Mouse (Mus musculus) layer of hippocampus, postnatal 25 days (tissue): Measurements from ENCODE around the gene Ffar2. TPM values are rescaled to one million over a fixed set of nuclear protein-coding genes. Genes with fewer than 3 reads are reported as not detected.

Source experiments
- DNase-seq, 2 experiments: peaks; one replicate each; pipeline ENCODE4 v3.0.0; 2022; ENCODE audit warnings: mixed read lengths in 2 of 2, low spot score in 1 of 2; ENCODE audit errors: extremely low spot score in 1 of 2
- total RNA-seq, 2 experiments: library from RNA; stranded (reverse); gene quantifications; 2 replicates each; pipeline ENCODE4 v1.2.3; 2021

Ffar2 gene
- total RNA-seq, 2 experiments from 2014 or later = not detected

- no peak for DNase-seq
Observed at GRCm38 (mm10) chr7:30824306-30824705, 731 bp upstream of the Ffar2 start.

GRCm38 (mm10) chr7:30821532-30821931 lies 2.0 kb downstream of the Ffar2 start:
- DNase-seq = no peak

DNA sequence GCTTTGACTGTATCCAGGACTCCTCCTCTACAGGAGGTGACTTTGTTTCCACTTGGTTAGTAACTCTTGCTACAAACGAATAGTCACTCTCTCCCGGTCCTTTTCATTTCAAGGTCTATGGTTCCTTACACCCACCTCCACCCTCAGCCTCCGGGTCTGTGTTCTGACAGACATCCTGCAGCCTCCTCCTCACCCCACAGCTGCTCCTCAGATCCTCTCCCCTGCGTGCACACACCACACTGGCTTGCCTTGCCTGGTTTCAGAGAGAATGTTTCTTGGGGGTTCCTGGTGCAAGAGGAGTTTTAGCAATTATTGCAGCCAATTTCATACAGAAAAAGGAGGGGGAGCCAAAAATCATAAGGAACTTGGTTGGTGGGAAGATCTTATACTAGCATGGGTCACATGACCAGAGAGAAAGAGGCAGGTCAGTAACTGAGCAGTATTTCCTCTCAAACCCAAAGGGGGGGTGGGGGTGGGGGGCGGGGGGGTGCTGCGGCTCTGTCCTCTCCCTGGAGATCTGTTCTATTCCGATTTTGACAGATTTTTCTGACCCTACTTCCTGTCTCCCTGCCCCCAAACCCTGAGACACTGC lies 2.6 kb downstream of the Ffar2 start:
- no peak for DNase-seq

- DNase-seq = no peak
Observed at GRCm38 (mm10) chr7:30820131-30820530, 3.4 kb downstream of the Ffar2 start.

DNA sequence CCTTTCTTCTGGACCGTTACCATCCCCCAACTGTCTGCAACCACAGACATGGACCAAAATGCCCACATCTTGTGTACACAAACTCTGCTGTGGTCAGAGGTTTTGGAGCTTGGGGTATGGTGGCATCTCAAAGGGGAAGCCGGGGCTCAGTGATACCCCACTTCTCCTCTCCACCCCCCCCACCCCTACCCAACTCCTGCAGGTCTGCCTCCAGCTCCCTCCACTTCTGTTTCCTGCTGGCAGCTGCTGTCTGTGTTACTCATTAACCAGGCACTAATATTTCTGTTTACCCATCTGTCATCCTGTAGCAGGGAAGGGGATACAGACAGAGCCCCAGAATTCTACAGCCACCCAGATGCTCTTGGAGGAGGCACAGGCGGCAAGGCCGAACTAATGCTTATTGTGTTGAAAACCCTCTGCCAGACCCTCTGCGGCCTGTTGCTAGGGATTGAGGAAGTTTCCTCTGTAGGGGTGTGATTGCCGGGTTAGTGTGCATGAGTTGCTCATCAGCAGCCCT lies 11.2 kb downstream of the Ffar2 start:
- DNase-seq = no peak

DNA sequence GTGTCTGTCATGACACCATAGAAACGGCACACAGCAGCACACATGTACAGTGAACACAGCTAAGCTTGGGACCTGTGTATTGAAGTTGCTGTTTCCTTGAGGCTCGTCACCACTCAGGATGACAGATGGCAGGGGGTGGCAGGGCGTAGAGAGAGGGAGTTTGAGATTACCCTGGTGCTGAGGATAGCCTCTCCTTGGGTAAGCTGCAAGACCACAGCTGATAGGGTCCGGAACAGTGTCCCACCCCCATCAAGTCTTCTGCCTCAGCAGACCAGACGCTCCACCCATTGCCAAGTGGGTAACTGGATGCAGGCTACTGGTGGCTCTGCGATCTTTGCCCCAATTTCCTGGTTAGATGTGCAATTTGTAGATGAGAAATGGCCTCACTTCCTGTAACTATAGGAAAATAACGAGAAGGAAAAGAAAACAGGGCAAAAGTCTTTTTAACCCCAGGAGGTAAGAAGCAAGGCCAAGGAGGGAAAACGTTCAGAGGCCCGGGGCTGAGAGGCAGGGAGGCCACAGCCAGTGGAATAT lies 11.8 kb downstream of the Ffar2 start:
- no peak for DNase-seq

GRCm38 (mm10) chr7:30810319-30810718 lies 13.3 kb downstream of the Ffar2 start:
- DNase-seq = no peak

DNA sequence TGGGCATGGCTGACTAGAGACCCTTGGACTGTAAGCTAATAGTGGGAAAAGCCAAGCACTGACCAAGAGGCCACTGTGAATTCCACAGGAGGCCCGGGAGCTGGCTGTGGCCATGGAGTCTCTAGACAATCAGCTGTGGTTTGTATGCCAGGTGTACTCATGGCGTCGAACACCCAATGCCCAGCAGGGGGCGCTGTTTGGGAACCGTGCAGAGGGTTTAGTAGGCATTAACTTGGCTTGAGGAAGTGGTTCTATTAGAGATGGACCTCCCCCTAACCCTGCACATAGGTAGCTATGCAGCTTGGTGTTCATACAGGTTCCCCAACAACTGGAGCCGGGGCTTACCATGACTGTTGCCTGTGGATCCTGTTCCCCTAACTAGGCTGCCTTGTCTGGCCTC lies 17.7 kb downstream of the Ffar2 start:
- peak in 1 of 2 experiments; percentile 23 for DNase-seq

DNA sequence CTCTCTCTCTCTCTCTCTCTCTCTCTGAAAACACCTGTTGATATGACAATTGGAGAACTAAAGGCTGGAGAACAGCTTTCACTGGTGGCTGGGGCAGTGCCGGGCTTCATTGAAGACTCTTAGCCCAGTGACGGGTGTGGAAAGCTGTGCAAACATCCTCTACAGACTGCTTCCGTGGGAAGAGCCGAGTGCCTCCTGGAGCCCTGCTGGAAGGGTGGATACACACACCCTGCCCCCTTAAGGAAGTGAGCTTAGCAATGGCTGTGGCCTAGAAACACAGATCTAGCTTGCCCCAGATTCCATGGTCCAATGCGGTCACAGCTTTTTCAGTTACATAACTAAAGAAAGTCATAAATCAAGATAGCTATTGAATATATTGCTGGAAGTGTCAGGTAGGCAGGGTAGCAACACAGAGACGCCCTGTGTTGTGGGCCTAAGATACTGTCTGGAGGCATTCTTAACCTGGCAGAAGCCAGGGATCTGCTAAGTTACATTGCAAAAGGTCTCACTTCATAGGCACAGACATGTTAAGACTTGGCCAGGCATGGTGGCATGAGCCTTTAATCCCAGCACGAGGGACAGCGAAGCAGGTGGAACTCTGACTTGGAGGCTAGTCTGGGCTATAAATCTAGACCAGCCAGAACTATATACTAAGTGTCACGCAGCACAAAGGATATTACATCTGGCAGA lies 19.4 kb downstream of the Ffar2 start:
- no peak for DNase-seq

DNA sequence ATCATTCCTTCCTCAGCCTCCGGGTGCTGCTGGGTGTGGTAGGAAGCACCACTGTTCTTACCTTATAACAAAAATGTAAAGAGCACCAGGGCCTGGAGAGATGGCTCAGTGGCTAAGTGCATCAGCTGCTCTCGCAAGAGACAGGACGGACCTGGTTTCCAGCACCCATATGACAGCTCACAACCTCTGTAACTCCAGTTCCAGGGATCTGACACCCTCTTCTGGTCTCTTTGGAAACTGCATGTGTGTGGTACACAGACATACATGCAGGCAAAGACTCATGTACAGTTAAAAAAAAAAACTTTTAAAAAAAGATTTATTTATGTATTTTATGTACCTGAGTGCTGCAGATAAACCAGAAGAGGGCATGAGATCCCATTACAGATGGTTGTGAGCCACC lies 20.3 kb downstream of the Ffar2 start:
- DNase-seq = no peak

DNA sequence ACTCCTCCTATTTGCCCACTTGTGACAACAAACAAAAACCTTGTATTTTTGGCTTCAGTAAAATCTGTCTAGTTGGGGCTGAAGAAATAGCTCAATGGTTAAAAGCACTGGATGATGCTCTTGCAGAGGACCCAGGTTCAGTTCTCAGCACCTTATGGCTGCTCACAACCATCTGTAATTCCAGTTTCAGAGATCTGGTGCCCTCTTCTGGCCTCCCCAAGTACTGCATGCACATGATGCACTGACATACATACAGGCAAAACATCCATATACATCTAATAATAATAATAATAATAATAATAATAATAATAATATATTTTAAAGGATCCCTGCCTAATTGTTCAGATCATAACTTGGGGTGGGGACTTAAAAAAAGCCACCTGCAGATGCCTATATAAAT lies 22.9 kb downstream of the Ffar2 start:
- DNase-seq = no peak

DNA sequence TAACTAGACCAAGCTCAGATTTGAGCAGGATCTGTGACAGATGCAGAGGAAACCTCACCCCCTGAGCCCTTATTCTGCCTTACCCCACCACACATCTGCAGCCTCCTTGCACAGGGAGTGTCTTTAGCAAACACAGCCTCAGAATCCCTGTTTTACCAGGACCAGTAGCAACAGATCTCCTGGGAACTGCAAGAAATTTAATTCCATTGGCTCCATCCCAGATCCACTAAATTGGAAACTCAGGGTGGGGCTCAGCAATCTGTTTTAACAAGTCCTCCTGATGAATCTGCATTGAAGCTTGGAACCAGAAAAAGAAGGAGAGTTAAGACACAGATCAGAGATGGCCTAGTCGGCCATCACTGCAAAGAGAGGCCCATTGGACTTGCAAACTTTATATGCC lies 26.8 kb downstream of the Ffar2 start:
- DNase-seq = no peak

DNA sequence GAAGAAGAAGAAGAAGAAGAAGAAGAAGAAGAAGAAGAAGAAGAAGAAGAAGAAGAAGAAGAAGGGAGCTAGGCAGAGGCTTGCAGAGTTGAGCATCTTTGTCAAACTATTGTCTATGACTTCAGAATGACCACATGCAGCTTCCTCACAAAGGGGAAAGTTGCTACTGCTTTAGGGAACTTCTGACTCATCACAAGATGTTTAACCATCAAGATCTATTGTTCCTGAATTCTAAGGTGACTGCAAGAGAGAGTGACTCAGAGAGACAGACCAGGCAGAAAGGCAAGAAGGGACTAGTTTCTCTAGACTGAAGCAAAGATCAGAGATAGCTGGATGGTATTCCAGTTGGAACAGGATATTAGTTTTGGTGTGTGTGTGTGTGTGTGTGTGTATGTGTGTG lies 28.7 kb downstream of the Ffar2 start:
- no peak for DNase-seq

DNA sequence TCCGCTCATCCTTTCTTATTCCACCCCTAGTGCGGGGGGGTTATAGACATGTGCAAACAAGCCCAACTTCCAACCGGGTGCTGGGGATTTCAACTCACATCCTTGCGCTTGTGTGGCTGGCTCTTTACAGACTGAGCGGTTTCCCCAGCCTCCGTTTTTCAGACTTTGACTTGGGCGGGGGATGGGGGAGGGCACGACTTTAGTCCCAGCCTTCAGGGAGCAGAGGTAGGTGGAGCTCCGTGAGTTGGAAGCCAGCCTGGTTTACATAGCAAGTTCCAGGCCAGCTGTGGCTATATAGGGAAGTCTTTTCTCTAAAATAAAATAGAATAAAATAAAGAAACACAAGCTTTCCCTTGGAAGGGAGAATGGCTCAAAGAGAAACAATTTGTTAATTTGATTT lies 31.7 kb downstream of the Ffar2 start:
- no peak for DNase-seq

- no peak for DNase-seq
Observed at GRCm38 (mm10) chr7:30790141-30790540, 33.4 kb downstream of the Ffar2 start.

- no peak for DNase-seq
Observed at GRCm38 (mm10) chr7:30787377-30788022, 36.1 kb downstream of the Ffar2 start, which contains the start of gene Krtdap. Gene Krtdap, plus strand, starts transcription at chr7:30787896.

- peak; percentile 28 to 32 for DNase-seq
Observed at GRCm38 (mm10) chr7:30785721-30786546, 37.6 kb downstream of the Ffar2 start.

DNA sequence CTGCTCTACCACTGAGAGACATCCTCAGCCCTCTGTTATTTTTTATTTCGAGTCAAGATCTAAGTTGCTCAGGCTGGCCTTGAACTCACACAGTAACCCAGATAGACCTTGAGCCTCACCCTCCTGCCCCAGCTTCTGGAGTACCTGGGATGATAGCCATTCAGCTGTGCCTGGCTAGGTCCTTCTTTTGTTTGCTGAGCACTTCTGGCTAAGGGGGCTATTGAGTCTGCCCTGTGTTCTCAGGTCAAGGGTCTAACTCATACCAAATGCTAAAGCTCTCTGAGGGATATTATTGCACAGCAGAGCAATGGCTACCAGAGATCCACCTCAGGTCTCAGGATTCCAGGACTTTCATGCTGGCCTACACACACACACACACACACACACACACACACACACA lies 38.4 kb downstream of the Ffar2 start:
- no peak for DNase-seq

DNA sequence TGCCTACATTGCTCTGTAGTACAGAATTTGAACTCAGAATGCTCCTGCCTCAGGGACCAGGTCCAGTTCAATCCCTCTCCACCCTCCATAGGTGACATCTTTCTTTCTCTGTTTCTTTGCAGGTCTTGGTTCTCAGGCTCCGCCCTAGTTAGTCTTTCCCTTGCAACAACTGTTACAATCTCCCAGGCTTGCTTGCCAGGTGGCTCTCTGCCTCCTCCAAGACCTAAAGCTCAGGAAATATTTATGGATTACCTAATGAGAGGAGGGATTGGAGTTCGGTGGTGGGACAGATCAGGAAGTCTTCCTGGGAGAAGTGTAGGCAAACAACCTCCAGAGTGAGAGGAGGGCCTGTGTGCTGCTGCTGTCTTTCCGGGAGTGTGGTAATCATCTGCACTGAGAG lies 40.9 kb downstream of the Ffar2 start:
- DNase-seq = no peak

GRCm38 (mm10) chr7:30781792-30782191 lies 41.8 kb downstream of the Ffar2 start:
- no peak for DNase-seq

GRCm38 (mm10) chr7:30777911-30778310 lies 45.7 kb downstream of the Ffar2 start:
- DNase-seq = no peak
